Mouse (Mus musculus) heart, embryonic 15.5 days (tissue): ENCODE measurements at regions not wholly inside any gene's neighbourhood (a gene's known extent, or its start where the extent isn't known, plus 50 kb on each side); places are given as distances from the start of the nearest gene placed in this dataset.

Experiments used
- ATAC-seq: fragments of 200-750 bp; cut with Nextera tagmentation; replicated peaks from 2 replicates; pipeline ENCODE4 v1.8.0; 2017; ENCODE audit warnings: low read depth, moderate TSS enrichment; ENCODE audit not compliant: insufficient number of reproducible peaks, insufficient read depth, low FRiP score
- H3K27ac ChIP-seq: fragments of 300-500 bp; sonication (generic); 2 replicates; pipeline ENCODE4 v1.5.1; 2015; ENCODE audit warnings: mild to moderate bottlenecking, inconsistent platforms
- H3K27me3 ChIP-seq: fragments of 300-500 bp; sonication (generic); 2 replicates; pipeline ENCODE4 v1.6.1; 2015; ENCODE audit warnings: inconsistent platforms
- H3K36me3 ChIP-seq: fragments of 300-500 bp; sonication (generic); 2 replicates; pipeline ENCODE4 v1.6.1; 2015; ENCODE audit warnings: mild to moderate bottlenecking, inconsistent platforms
- H3K4me1 ChIP-seq: fragments of 300-500 bp; sonication (generic); replicated peaks from 2 replicates; pipeline ENCODE4 v1.6.1; 2015; ENCODE audit warnings: inconsistent platforms
- H3K4me2 ChIP-seq: fragments of 300-500 bp; sonication (generic); 2 replicates; pipeline ENCODE4 v1.6.1; 2015; ENCODE audit warnings: inconsistent platforms, mild to moderate bottlenecking, moderate library complexity
- H3K4me3 ChIP-seq: fragments of 300-500 bp; sonication (generic); 2 replicates; pipeline ENCODE4 v1.5.1; 2015; ENCODE audit warnings: mild to moderate bottlenecking, inconsistent platforms
- H3K9ac ChIP-seq: fragments of 300-500 bp; sonication (generic); 2 replicates; pipeline ENCODE4 v1.6.1; 2015; ENCODE audit warnings: mild to moderate bottlenecking, inconsistent platforms
- H3K9me3 ChIP-seq: fragments of 300-500 bp; sonication (generic); replicated peaks from 2 replicates; pipeline ENCODE4 v1.6.1; 2016; ENCODE audit warnings: inconsistent platforms
- WGBS: fragments of 180-500 bp; shearing (Covaris S2); methylation state at CpG from one replicate; pipeline ENCODE4 v1.1.7; 2015; ENCODE audit warnings: mixed read lengths; 5-methylcytosine and 5-hydroxymethylcytosine counted together

DNA sequence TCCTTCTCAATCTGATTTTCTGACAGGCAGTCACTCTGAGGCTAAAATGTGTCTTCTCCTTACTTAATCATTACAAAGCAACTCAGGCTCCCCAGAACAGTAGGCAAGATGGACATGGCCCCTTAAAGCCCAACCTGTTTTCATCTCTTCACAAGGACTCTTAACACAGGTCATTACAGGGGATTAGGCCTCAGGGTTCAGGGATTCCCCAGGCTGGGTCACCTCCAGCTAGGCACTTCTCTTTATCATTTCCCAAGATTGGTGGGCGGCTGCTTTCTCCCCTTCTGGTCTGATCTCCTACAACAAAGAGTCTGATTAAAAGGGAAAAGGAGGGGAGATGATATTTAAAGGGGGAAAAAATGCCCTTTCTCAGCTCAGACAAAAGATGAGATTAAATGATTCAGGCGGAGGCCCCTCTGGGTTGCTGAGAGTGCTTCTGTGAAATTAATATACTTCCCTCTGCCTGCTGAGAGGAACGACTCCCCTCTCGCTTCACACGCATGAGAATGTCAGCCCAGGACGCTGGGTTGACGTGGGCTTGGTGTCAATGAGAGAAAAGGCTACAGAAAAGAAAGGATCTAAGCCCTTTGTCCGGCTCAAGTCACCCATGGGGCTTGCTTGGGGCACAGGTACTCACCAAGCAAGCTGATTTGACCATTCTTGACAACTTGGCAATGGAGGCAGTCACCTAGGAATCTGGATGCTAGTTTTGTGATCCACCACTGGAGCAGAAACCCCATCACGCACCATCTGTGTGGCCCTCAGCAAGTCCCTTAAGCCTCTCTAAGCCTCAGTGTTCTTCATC, 152.3 kb downstream of the Gsdmc2 start:
- Histone ChIP-seq H3K27me3 (no peaks in the 10 kb centered on the region), H3K9me3 (no peaks in the 10 kb centered on the region), H3K4me3 (no peak overlapping the region), H3K9ac (no peak overlapping the region), H3K36me3 (no peaks in the 10 kb centered on the region), H3K4me2 (no peak overlapping the region), H3K4me1 (no peaks in the 10 kb centered on the region), H3K27ac (no peak overlapping the region)
- no peak for ATAC-seq
- 64% methylated on average over 9 of the region's 9 CpGs for WGBS

DNA sequence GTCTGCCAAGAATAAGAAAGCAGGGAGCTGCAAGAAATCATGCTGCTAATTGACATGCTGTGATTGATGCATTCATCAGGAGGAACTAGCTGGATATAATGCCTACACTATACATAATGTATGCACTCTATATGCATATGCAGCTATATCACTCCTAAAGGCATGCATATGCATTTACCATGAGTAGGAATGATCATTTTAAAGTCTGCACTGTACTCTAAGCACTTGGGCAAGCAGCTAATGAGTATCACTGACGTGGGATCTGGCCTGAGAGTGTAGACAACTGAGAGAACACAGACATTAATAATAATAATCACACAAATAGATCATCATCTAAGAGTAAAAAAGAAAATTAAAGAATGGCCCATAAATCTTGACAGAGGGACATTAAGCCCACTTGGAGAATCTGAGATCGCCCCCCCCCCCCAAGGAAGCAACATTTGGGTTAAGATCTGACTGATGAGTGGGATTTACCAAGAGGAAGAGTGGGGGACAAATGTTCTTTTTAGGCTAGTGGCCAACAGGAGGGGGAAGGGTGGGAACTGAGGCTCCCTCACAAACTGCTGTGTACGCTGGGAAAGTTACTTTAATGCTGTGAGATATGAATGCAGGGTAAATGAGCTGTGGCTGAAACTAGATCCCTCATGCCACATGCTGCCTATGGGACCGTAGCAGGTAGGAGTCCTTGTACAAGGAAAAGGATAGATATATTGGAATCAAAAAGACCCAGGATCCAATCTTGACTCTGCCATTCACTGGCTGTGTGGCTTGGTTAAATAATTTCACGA, 155.0 kb downstream of the Gsdmc2 start:
- ATAC-seq, result no peak

DNA sequence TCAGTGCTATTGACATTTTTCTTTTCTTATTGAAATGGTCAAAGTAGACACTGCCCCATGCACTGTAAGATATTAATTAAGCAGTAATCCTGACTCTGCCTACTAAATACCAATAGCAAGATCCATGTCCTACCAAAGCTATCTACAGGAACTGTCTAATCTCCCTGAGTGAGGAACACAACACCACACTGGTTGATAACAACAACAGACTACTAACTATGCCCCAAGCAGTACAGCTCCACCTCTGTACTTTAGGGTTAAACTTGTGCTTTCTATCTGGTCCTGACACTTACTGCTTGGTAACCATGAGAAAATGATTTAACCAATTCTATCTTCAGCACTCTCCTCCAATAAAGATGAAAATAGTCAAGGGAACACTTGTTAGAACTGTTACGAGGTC, 157.1 kb downstream of the Gsdmc2 start:
- H3K4me3 ChIP-seq, result no peak overlapping the region
- no peak overlapping the region for H3K9ac ChIP-seq
- H3K9me3 ChIP-seq, result no peaks in the 10 kb centered on the region
- no peak overlapping the region for H3K4me2 ChIP-seq
- ATAC-seq, result no peak
- WGBS, result 90% methylated on average over 1 of the region's 1 CpGs
- H3K4me1 ChIP-seq, result no peaks in the 10 kb centered on the region
- H3K27ac ChIP-seq, result no peak overlapping the region
- H3K36me3 ChIP-seq, result no peaks in the 10 kb centered on the region
- no peaks in the 10 kb centered on the region for H3K27me3 ChIP-seq

More for the DNA sequence above, 155.0 kb downstream of the Gsdmc2 start:
- no peaks in the 10 kb centered on the region for H3K27me3 ChIP-seq
- H3K9ac ChIP-seq, result no peak overlapping the region
- no peaks in the 10 kb centered on the region for H3K9me3 ChIP-seq
- H3K4me1 ChIP-seq, result no peaks in the 10 kb centered on the region
- H3K36me3 ChIP-seq, result no peaks in the 10 kb centered on the region
- no peak overlapping the region for H3K4me2 ChIP-seq
- H3K4me3 ChIP-seq, result no peak overlapping the region
- WGBS, result 73% methylated on average over 5 of the region's 5 CpGs
- no peak overlapping the region for H3K27ac ChIP-seq

DNA sequence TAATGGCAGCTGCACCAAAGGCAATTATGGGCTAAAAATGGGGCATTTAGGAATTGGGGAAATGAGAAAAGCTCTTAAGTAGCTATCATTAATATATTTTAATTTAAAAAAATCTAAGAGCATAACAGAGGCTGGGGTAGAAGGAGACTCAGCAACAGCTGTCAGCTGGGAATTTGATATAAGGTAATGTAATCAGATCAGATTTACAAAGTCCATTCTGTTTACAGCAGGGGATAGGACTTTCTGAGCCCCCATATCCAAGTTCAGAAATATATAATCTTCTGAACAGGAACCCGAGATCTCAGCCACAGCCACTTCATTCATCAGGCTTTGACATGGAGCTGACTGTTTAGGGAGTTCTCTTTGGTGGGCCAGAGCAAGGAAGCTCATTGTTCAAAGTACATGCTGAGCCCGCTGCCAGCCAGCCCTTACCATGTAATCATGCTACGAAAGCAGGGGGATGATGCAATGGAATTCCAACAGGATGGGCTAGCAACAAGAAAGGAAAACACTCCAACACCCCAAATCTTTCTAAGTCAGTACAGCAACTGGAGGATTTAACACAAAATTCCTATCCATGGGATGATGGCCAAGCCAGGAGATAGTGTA, 157.9 kb downstream of the Gsdmc2 start:
- no peak overlapping the region for H3K27ac ChIP-seq
- no peak overlapping the region for H3K4me3 ChIP-seq
- 48% methylated on average over 3 of the region's 3 CpGs for WGBS
- no peaks in the 10 kb centered on the region for H3K9me3 ChIP-seq
- ATAC-seq, result no peak
- H3K4me2 ChIP-seq, result no peak overlapping the region
- no peaks in the 10 kb centered on the region for H3K36me3 ChIP-seq
- no peaks in the 10 kb centered on the region for H3K4me1 ChIP-seq
- H3K27me3 ChIP-seq, result no peaks in the 10 kb centered on the region
- H3K9ac ChIP-seq, result no peak overlapping the region

DNA sequence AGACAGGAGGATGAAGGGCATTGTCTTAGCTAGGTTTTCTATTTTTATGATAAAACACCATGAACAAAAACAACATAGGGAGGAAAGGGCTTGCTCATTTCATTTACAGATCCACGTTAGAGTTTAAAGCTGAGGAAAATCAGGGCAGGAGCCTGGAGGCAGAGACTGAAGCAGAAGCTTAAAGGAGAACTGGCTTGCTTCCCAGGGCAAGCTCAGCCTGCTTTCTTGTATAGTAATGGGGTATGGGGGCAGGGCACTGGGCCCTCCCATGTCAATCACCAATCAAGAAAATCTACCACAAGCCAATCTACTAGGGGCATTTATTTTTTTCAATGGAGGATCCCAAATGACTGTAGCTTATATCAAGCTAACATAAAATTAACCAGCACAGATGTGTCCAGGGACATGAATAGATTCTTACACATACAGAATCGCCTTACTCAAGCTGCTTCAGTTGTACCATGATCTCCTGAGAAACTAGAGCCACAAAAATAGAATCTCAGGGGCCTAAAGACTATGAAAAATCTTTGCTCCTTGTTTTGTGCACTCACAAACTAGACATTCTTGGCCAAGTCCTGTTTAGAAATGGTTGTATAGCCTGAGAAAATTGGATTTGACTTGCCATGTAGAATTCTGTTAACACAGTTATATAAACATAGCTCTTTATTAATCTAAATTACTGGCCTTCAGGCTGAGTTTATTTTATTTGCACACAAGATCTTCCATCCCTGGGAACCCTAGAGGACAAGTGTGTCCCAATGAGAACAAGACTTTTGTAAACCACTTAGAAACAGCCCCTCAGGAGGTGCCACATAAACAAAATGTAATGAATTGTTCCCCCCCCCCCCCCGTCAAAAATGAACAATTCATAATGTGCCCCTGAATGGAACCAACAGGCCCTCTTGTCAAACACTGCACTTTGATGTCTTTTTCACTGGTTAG, 164.7 kb downstream of the Gsdmc2 start:
- H3K27ac ChIP-seq, result no peak overlapping the region
- no peak for ATAC-seq
- H3K36me3 ChIP-seq, result no peaks in the 10 kb centered on the region
- 67% methylated on average over 3 of the region's 3 CpGs for WGBS
- H3K27me3 ChIP-seq, result no peaks in the 10 kb centered on the region
- H3K4me3 ChIP-seq, result no peak overlapping the region
- H3K4me2 ChIP-seq, result no peak overlapping the region
- H3K9ac ChIP-seq, result no peak overlapping the region
- no peaks in the 10 kb centered on the region for H3K9me3 ChIP-seq
- H3K4me1 ChIP-seq, result no peaks in the 10 kb centered on the region

DNA sequence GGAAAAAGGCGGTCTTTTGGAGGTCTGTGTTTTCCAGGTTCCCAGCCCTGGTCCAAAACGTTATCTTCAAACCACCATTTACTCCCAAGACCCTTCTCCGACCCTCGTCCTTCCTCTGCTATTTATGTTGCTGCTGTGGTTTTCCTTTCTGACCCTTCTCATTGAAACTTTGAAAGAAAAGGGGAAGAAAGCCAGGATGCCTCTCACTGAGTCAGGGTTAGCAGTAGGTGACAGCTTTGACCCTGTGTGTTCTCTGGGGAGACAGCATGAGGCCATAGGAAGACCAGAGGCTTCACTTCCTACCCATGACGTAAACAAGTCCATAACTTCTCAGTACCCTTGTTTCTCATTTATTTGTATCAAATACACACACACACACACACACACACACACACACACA, 166.1 kb downstream of the Gsdmc2 start:
- no peak overlapping the region for H3K9ac ChIP-seq
- no peaks in the 10 kb centered on the region for H3K4me1 ChIP-seq
- no peak for ATAC-seq
- H3K9me3 ChIP-seq, result no peaks in the 10 kb centered on the region
- H3K27me3 ChIP-seq, result no peaks in the 10 kb centered on the region
- H3K36me3 ChIP-seq, result no peaks in the 10 kb centered on the region
- no peak overlapping the region for H3K27ac ChIP-seq
- no peak overlapping the region for H3K4me3 ChIP-seq
- WGBS, result 52% methylated on average over 5 of the region's 5 CpGs
- H3K4me2 ChIP-seq, result no peak overlapping the region

DNA sequence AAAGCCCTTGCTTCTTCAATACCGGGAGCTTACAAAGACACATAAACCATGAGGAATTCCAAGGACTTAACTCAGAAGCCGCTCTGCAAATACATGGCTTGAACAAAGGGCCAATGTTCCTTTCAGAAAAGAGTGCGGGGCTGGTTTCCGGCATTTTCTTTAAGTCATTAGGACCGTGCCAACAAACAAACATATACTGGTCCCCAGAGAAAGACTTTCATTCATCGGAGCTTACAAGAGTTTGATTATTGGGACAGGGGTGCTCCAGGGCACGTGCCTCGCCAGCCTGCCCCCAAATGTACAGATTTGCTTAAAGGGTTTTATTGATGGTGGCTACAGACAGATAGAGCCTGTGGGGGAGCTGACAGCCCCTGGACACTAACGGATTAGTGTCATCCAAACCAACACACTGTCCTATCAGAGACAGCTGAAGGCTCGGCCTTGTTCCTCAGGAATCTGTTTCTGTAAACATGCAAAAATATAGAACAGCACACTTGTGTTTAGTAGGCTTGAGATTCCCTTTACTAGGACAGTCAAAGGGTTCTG, 169.4 kb downstream of the Gsdmc2 start:
- Histone ChIP-seq H3K4me1 (no peaks in the 10 kb centered on the region), H3K4me3 (no peak overlapping the region), H3K27me3 (no peaks in the 10 kb centered on the region), H3K36me3 (no peaks in the 10 kb centered on the region), H3K4me2 (no peak overlapping the region), H3K9ac (no peak overlapping the region), H3K27ac (no peak overlapping the region), H3K9me3 (no peaks in the 10 kb centered on the region)
- ATAC-seq, result no peak
- 73% methylated on average over 10 of the region's 10 CpGs for WGBS

DNA sequence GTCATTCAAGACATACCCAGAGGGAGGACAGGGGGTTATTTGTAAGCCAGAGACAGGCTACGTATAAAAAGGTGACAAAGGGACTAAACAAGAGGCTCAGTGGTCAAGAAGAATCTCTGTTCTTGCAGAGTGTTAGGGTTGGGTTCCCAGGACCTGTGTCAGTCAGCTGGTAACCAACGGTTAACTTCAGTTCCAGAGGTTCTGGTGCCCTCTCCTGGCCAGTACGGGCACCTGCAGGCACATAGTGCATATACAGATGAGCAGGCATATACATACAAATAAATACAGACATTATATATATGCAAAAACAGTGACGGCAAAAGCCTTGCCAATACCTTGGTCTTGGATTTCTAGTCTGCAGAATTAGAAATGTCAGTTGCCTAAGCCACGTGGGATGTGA, 170.6 kb downstream of the Gsdmc2 start:
- Histone ChIP-seq H3K4me1 (no peaks in the 10 kb centered on the region), H3K4me3 (no peak overlapping the region), H3K9me3 (no peaks in the 10 kb centered on the region), H3K9ac (no peak overlapping the region), H3K27me3 (no peaks in the 10 kb centered on the region), H3K36me3 (no peaks in the 10 kb centered on the region), H3K4me2 (no peak overlapping the region), H3K27ac (no peak overlapping the region)
- ATAC-seq, result no peak
- whole genome bisulfite sequencing, result 92% methylated on average over 5 of the region's 5 CpGs

DNA sequence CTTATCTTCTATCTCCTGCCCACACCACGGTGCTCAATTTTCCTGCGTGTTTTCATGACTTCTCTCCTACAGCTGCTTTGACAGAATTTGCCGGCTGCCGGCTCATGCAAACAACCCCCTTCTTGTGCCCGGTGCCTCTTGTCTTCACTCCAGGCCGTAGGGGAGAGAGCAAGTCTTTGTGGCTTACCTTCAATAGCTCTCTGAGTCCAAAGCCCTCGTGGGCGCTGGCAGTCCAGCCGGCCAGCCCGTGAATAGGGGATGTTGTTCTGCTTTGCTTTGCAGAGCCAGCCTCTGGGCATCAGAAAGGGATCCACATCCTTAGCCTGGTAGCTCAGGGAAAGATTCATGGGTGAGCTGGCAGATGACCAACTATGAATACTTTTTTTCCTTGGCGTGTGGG, 173.9 kb downstream of the Gsdmc2 start:
- H3K4me3 ChIP-seq, result no peak overlapping the region
- H3K4me1 ChIP-seq, result no peaks in the 10 kb centered on the region
- ATAC-seq, result no peak
- H3K9ac ChIP-seq, result no peak overlapping the region
- H3K9me3 ChIP-seq, result no peaks in the 10 kb centered on the region
- H3K27ac ChIP-seq, result no peak overlapping the region
- H3K27me3 ChIP-seq, result no peaks in the 10 kb centered on the region
- no peak overlapping the region for H3K4me2 ChIP-seq
- no peaks in the 10 kb centered on the region for H3K36me3 ChIP-seq
- WGBS, result 55% methylated on average over 11 of the region's 11 CpGs

DNA sequence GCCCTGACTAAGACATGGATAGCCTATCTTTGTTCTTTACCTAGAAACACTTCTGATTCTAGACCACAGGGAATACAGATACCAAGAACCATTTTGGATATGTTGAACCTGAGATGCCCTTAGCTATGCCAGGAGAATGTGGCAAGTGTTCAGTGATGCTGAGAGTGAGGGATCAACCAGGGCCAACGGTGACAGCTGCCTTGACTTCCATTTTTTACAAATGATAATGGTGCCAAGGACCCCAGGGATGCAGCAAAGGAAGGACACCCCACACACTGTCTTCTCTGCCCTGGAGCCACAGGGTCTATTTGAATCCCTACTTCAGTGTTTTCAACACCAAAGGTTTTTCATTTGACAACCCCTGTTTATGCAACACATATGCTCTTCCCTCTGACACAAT, 174.4 kb downstream of the Gsdmc2 start:
- ATAC-seq, result no peak

More for the DNA sequence above, 174.4 kb downstream of the Gsdmc2 start:
- no peak overlapping the region for H3K4me2 ChIP-seq
- H3K27me3 ChIP-seq, result no peaks in the 10 kb centered on the region
- no peaks in the 10 kb centered on the region for H3K36me3 ChIP-seq
- no peaks in the 10 kb centered on the region for H3K9me3 ChIP-seq
- no peak overlapping the region for H3K9ac ChIP-seq
- H3K27ac ChIP-seq, result no peak overlapping the region
- H3K4me1 ChIP-seq, result no peaks in the 10 kb centered on the region
- no peak overlapping the region for H3K4me3 ChIP-seq
- 71% methylated on average over 1 of the region's 1 CpGs for WGBS
